Mouse (Mus musculus): ENCODE data around the gene Adprm.

DNA sequence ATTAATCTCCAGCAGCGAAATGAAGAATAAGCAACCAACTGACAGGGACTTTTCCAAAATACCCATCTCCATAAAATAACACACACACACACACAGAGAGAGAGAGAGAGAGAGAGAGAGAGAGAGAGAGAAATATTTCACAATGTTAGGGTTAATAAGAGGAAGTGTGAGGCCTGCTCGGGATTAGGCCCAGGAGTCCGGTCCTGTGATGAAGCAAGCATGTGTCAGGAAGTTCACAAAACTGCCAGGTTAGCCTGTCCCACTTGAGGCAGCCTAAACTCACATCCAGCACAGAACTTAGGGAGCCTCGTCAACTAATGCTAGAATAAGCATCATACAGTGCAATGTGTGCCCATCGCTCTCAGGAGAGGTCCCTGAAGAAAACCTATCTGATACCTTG lies 5.2 kb downstream of the Adprm start:
- no peak for TF ChIP-seq CTCF (IDR thresholded peaks at IDR 0.05; ENCODE audit: low read depth)
- no peak for TF ChIP-seq EP300 (IDR thresholded peaks at IDR 0.05; ENCODE audit: low read depth)
